Mouse (Mus musculus) heart, postnatal 0 days (tissue): ENCODE data around the gene Gm498.

Experiments
- CTCF ChIP-seq: IDR thresholded peaks from 2 replicates; pipeline ENCODE4 v1.5.1; 2016; ENCODE audit warnings: antibody characterized with exemption, control low read depth, low read depth
- EP300 ChIP-seq: IDR thresholded peaks from 2 replicates; pipeline ENCODE4 v1.6.1; 2016; ENCODE audit warnings: antibody characterized with exemption, low read depth

- TF ChIP-seq EP300 = no peak
- TF ChIP-seq CTCF = no peak
These were observed 47.0 kb downstream of the Gm498 start for GRCm38 (mm10) chr7:143913611-143914010.
